Mouse (Mus musculus) embryonic facial prominence, embryonic 12.5 days (tissue): ENCODE results near the gene Zfp426. TPM values are rescaled to one million over a fixed set of nuclear protein-coding genes. Genes with fewer than 3 reads are reported as not detected.
A peak's percentile ranks its signal among the peaks of the same experiment; 100 is the strongest.

Experiments used
- ATAC-seq: fragments of 200-750 bp; cut with Nextera tagmentation; 2 replicates; pipeline ENCODE4 v1.8.0; 2017; ENCODE audit not compliant: insufficient number of reproducible peaks, insufficient read depth, low FRiP score, low TSS enrichment
- H3K27ac ChIP-seq: fragments of 300-500 bp; sonication (generic); 2 replicates; pipeline ENCODE4 v1.5.1; 2016; ENCODE audit warnings: mild to moderate bottlenecking
- H3K27me3 ChIP-seq: fragments of 300-500 bp; sonication (generic); 2 replicates; pipeline ENCODE4 v1.6.1; 2016; ENCODE audit warnings: mild to moderate bottlenecking, moderate library complexity
- H3K36me3 ChIP-seq: fragments of 300-500 bp; sonication (generic); 2 replicates; pipeline ENCODE4 v1.6.1; 2016; ENCODE audit warnings: mild to moderate bottlenecking
- H3K4me1 ChIP-seq: fragments of 300-500 bp; sonication (generic); 2 replicates; pipeline ENCODE4 v1.6.1; 2016
- H3K4me2 ChIP-seq: fragments of 300-500 bp; sonication (generic); replicated peaks from 2 replicates; pipeline ENCODE4 v1.6.1; 2016; ENCODE audit warnings: mild to moderate bottlenecking, moderate library complexity
- H3K4me3 ChIP-seq: fragments of 300-500 bp; sonication (generic); 2 replicates; pipeline ENCODE4 v1.5.1; 2016; ENCODE audit warnings: mild to moderate bottlenecking
- H3K9ac ChIP-seq: fragments of 300-500 bp; sonication (generic); 2 replicates; pipeline ENCODE4 v1.6.1; 2016; ENCODE audit warnings: mild to moderate bottlenecking, moderate library complexity
- H3K9me3 ChIP-seq: fragments of 300-500 bp; sonication (generic); 2 replicates; pipeline ENCODE4 v1.6.1; 2016; ENCODE audit warnings: mild to moderate bottlenecking, moderate library complexity
- WGBS: fragments of 180-500 bp; shearing (Covaris S2); methylation state at CpG from one replicate; pipeline ENCODE4 v1.1.7; 2016; 5-methylcytosine and 5-hydroxymethylcytosine counted together
- polyA plus RNA-seq: library from polyadenylated mRNA; unstranded; fragments of >200 nt; fragmentation: Nextera tagmentation; extraction: Ambion mirVana; gene quantifications from 2 replicates; pipeline ENCODE4 v1.2.1, GENCODE M21; 2016

The Zfp426 gene
- 24.2 and 24.9 TPM in 2 replicates for polyA plus RNA-seq

DNA sequence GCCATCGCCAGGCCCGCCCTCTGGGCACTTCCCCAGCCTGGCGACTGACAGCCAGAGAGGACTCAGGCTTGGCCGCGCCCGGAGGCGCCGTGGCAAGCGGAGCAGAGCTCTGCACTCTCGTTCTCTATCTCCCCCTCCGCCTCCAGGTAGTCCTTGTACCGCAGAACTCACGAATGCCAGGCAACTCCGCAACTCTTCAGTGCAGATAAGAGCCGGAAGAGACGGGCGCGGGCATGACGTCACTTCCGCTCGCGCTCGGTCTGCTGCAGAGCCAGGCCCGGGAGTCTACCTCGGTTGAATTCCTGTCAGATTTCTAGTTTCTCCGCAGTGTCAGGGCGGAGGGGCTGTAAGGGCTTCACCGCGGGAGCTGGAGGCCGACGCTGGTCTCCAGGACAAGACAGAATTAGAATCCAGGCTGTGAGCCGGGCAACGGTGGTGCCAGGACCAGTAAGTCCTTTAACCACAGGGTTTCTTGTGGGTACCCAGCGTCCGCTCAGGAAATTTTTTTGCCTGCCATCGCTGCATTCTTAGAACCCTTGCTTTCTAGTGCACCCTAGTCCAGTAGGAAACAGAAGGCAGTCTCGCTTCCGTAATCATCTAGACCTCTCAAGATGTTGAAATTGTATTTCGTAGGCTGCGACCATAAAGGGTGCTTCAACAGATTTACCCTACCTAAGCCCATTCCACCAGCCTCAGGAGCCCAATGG, at the start of gene Zfp426:
Zfp426 (minus strand) TSS at position 220 of the 707 bp plus-strand sequence.
- Histone ChIP-seq H3K27ac (peak within 1 kb of the TSS; percentile 96), H3K9ac (peak within 1 kb of the TSS; percentile 84), H3K9me3 (no peaks in the 10 kb centered on the region), H3K27me3 (no peaks in the 10 kb centered on the region), H3K4me1 (peaks cover 13% of the 10 kb centered on the region), H3K4me2 (peak within 1 kb of the TSS; percentile 69), H3K4me3 (peak within 1 kb of the TSS; percentile 88), H3K36me3 (peaks cover 22% of the 10 kb centered on the region)
- 1% methylated on average over 40 of the region's 40 CpGs for WGBS
- peak; percentile 88 for ATAC-seq

DNA sequence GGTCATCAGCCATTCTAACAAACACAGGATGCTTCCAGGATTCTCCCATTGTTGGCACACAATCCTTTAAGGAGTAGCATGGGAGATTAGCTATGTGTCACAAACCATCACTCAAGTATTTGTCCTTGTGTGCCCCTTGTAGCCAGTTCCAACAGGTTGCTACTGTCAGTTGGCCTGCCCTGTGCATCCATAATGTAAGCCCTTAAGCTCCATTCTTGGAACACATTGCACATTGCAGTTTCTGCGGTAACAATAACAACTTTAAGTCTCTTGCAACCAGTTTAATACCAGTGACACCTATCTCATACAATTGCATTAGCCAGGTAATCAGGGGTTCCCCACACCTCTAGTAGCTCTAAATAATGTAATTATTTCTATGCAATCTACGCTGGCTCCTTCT, 44.1 kb upstream of the Zfp426 start:
- no peak overlapping the region for H3K27ac ChIP-seq
- no peak overlapping the region for H3K4me2 ChIP-seq
- H3K4me3 ChIP-seq: no peak overlapping the region
- H3K27me3 ChIP-seq: no peaks in the 10 kb centered on the region
- H3K9ac ChIP-seq: no peak overlapping the region
- H3K36me3 ChIP-seq: no peaks in the 10 kb centered on the region
- no peak for ATAC-seq
- H3K9me3 ChIP-seq: no peaks in the 10 kb centered on the region
- no peaks in the 10 kb centered on the region for H3K4me1 ChIP-seq
- 87% methylated on average over 2 of the region's 2 CpGs for WGBS

DNA sequence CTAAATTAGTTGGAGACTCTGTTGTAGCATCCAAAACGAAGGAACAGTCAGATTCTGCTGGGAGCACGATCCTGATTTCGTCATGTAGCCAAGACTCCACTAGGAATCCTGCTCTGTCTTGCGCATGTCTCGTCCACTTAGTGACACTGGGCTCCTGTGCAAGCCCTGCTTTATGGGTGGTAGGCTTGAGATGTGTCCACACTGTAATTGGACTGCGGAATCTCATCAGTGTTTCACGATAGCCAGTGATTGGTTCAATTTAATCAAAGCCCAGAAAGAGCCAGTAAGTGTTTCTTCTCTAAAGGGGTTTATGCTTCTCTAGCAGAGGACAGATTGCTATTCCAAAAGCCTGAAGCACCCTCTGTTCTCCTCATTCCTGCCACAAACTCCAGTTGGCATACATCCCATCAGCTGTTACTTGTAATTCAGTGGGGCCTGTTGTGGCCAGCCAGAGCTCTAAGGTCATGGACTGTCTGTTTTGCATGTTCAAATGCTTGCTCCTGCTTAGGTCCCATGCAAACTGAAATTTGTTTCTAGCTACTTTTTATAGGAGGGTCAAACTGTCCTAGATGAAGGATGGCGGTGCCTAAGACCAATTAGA, 41.9 kb upstream of the Zfp426 start:
- Histone ChIP-seq H3K9ac (no peak overlapping the region), H3K36me3 (no peaks in the 10 kb centered on the region), H3K27ac (no peak overlapping the region), H3K4me1 (no peaks in the 10 kb centered on the region), H3K27me3 (no peaks in the 10 kb centered on the region), H3K9me3 (no peaks in the 10 kb centered on the region), H3K4me2 (no peak overlapping the region), H3K4me3 (no peak overlapping the region)
- 80% methylated on average over 8 of the region's 8 CpGs for WGBS
- ATAC-seq: no peak

DNA sequence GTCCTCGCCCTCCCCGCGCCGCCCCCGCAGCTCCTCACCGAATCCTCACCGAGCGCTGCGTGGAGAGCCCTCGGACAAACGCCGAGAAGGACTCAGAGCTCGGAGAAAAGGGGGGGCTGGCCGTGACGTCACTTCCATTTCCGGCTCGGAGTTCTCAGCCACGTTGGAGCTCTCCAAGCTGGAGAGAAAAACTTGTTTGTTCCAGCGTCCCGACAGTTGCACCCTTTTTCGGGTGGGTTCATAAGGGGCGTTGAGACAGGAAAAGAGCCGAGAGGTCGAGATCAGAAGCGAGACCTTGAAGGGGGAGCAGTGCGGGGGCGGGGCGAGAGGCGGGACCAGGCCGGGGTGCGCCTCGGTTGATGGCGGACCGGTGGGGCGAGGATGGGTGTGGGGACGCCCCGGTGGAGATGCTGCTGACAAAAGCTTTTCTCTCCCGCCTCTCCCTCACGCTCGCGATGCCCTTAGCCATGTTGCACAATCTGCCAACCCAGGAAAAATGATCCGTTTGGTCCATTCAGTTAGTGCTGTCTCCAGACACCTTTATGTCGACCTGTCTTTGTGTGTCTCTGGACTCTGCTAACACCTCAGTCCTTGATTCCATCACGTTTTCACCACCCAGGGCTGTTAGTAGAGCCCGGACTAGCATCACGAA, 28.9 kb upstream of the Zfp426 start, which contains the start of gene Zfp266:
Zfp266 (minus strand) TSS at position 112 of the 652 bp plus-strand sequence.
- H3K9ac ChIP-seq: peak within 1 kb of the TSS; percentile 86
- peak within 1 kb of the TSS; percentile 99 for H3K27ac ChIP-seq
- peaks cover 13% of the 10 kb centered on the region for H3K4me1 ChIP-seq
- ATAC-seq: peak; percentile 85
- peak within 1 kb of the TSS; percentile 63 for H3K4me3 ChIP-seq
- peak within 1 kb of the TSS; percentile 78 for H3K4me2 ChIP-seq
- H3K9me3 ChIP-seq: no peaks in the 10 kb centered on the region
- WGBS: 0% methylated on average over 46 of the region's 46 CpGs
- H3K27me3 ChIP-seq: no peaks in the 10 kb centered on the region
- H3K36me3 ChIP-seq: peaks cover 17% of the 10 kb centered on the region

DNA sequence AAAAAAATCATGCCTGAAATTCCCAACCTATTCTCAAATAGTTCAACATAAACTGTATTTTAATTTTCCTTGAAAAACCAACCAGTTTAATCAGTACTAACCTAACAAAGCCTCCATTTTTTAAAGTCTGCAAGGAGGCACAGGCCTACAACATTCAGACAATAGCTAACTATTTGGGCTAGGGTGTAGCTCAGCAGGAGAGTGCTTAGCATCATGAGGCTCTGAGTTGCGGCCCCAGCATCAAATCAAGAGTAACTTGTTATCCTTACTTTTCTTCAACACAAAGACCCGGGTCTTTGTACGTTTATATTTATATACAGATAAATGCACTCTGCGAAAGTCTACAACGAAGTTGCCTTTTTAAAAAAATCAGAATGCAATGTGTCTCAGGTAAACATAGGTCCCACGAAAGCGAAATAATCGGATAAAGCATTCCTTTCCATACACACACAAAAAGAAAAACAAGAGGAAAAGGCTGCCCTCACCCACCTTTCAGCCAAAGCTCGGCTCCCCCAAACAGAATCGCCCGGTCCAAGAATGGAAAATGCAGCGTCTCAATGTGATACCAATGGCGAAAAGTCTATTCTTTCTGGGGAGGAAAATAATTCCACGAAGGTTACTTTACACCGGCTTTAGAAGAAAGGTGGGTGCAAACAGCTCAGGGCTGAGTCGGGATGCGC, 28.1 kb upstream of the Zfp426 start:
- ATAC-seq: no peak
- H3K4me2 ChIP-seq: peak overlapping the region; percentile 66

DNA sequence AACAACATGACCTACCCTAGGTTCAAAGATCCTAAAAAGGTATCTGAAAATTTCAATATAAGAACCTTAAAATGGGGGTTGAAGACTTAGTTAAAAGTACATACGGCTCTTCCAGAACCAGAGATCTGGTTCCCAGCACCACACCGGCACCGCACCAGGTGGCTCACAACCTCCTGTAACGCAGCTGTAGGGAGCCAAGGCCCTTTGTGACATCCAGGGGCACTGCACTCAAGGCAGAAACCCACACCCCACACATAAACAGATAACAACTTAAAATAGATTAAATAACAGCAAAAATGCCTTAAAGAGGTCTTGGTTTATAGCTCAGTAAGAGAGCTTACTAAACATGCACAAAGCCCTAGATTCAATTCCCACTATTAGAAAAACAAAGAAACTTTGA, 27.4 kb upstream of the Zfp426 start:
- Histone ChIP-seq H3K4me2 (peak overlapping the region; percentile 78), H3K36me3 (peaks cover 29% of the 10 kb centered on the region), H3K4me3 (peak overlapping the region; percentile 56), H3K27ac (no peak overlapping the region), H3K4me1 (peaks cover 13% of the 10 kb centered on the region), H3K9me3 (no peaks in the 10 kb centered on the region), H3K9ac (peak overlapping the region; percentile 59), H3K27me3 (no peaks in the 10 kb centered on the region)
- ATAC-seq: no peak
- 10% methylated on average over 4 of the region's 4 CpGs for WGBS

More for the DNA sequence above, 28.1 kb upstream of the Zfp426 start:
- Histone ChIP-seq H3K27ac (peak overlapping the region; percentile 99), H3K4me1 (peaks cover 13% of the 10 kb centered on the region), H3K27me3 (no peaks in the 10 kb centered on the region), H3K36me3 (peaks cover 24% of the 10 kb centered on the region), H3K9me3 (no peaks in the 10 kb centered on the region), H3K9ac (peak overlapping the region; percentile 86), H3K4me3 (peak overlapping the region; percentile 63)
- WGBS: under 1% methylated on average over 17 of the region's 17 CpGs

DNA sequence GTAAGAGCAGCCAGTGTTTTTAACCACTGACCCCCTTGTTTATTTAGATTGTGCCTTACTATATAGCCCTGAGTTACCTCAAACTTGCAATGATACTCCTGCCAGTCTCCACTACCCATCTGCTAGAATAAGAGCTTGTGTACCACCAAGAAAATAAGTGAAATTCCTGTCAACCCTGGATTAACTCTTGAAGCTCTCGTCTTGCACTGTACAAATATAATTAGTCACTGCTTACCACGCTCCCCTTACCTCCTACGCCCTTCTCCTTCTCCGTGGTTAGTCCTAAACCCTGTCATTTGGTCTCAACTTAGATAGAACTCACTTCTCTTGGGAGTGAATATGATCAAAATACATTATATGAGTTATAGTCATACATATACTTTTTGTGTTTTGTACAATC, 26.2 kb upstream of the Zfp426 start:
- Histone ChIP-seq H3K9me3 (no peaks in the 10 kb centered on the region), H3K36me3 (peaks cover 42% of the 10 kb centered on the region), H3K9ac (no peak overlapping the region), H3K4me3 (no peak overlapping the region), H3K4me1 (peaks cover 19% of the 10 kb centered on the region), H3K4me2 (peak overlapping the region; percentile 78), H3K27ac (no peak overlapping the region), H3K27me3 (no peaks in the 10 kb centered on the region)
- WGBS: 89% methylated on average over 4 of the region's 4 CpGs
- ATAC-seq: no peak

DNA sequence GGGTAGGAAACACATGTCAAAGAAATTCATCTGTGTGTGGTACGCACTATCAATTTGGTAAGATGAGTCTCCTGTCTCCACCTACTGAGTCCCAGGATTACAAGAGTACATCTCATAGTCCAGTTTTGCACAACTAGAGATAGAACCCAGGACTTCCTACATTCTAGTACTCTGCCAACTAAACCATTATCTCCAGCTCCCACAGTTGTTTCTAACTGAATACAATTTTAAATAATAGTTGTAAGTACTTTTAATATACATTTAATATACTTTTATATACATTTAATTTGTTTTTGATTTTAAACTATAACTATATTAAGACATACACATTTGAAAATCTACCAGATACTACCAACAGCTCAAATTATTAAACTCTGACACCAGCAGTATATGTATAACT, 25.2 kb upstream of the Zfp426 start:
- WGBS: 95% methylated on average over 1 of the region's 1 CpGs
- Histone ChIP-seq H3K36me3 (peaks cover 51% of the 10 kb centered on the region), H3K9ac (no peak overlapping the region), H3K9me3 (no peaks in the 10 kb centered on the region), H3K4me3 (no peak overlapping the region), H3K4me2 (no peak overlapping the region), H3K27me3 (no peaks in the 10 kb centered on the region), H3K27ac (no peak overlapping the region), H3K4me1 (peaks cover 19% of the 10 kb centered on the region)
- no peak for ATAC-seq

DNA sequence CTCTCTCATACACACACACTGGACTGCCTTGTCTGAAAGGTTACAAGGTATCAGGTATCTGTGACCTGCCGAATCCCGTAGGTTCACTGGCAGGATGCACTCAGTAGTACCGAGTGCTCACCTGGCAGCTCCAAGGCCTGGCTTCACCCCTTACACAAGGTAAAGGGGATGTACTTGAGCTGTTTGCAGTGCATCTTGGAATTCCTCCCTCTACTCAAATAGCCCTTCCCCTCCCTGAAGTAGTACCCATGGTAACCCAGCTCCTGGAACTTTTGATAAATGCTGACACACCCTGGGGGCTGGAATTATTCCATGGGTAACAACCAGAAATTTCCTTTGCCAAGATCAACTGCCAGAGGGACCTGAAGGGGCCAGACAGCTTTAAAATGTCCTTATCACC, 21.5 kb upstream of the Zfp426 start:
- Histone ChIP-seq H3K4me1 (peaks cover 13% of the 10 kb centered on the region), H3K36me3 (peaks cover 67% of the 10 kb centered on the region), H3K9ac (no peak overlapping the region), H3K9me3 (no peaks in the 10 kb centered on the region), H3K4me3 (no peak overlapping the region), H3K4me2 (no peak overlapping the region), H3K27ac (no peak overlapping the region), H3K27me3 (no peaks in the 10 kb centered on the region)
- ATAC-seq: no peak
- 73% methylated on average over 3 of the region's 3 CpGs for WGBS

DNA sequence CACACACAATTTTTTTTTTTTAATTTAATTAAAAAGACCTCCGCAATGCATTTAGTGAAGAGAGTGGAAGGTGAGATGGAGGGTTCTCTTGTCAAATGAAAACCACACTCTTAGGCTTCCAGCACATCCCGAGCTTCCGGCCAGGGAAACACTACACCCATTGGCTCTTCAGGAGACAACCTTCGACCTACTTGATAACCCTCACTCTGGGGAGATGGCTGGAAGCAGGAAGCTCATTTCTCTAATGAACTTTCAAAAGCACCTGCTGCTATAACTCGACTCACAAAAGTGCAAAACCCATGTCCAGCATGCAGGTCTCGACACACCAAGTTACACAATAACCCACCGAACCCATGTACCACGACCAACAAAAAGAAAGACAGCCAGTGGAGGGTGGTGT, 20.2 kb upstream of the Zfp426 start:
- Histone ChIP-seq H3K9me3 (no peaks in the 10 kb centered on the region), H3K4me1 (peaks cover 6% of the 10 kb centered on the region; the same call in 1 of the 2 replicates), H3K36me3 (peaks cover 66% of the 10 kb centered on the region), H3K27ac (no peak overlapping the region), H3K4me3 (no peak overlapping the region), H3K9ac (no peak overlapping the region), H3K4me2 (no peak overlapping the region), H3K27me3 (no peaks in the 10 kb centered on the region)
- no peak for ATAC-seq
- WGBS: 75% methylated on average over 8 of the region's 8 CpGs

DNA sequence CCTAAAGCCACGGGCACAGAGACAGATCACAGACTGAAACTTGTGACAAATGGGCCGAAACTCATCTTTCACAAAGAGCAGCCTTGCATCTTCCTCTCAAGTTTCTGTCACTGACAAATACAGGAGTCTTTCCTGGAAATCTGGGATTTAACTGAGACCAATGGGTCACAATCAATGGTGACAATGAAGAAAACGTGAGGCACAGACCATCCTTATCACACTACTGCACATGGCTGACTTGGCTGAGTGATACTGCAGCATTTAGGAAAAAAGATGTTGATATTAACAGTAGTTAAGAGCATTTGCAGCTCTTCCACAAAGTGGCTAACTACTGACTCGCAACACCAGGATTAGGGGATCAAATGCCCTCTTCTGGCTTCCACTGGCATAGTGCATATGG, 19.1 kb upstream of the Zfp426 start:
- 86% methylated on average over 4 of the region's 4 CpGs for WGBS
- Histone ChIP-seq H3K27me3 (no peaks in the 10 kb centered on the region), H3K27ac (no peak overlapping the region), H3K4me1 (peaks cover 6% of the 10 kb centered on the region; the same call in 1 of the 2 replicates), H3K36me3 (peaks cover 67% of the 10 kb centered on the region), H3K9ac (no peak overlapping the region), H3K4me3 (no peak overlapping the region), H3K4me2 (no peak overlapping the region), H3K9me3 (no peaks in the 10 kb centered on the region)
- ATAC-seq: no peak
